Mouse (Mus musculus): ENCODE results near the gene Akr1b8.

DNA sequence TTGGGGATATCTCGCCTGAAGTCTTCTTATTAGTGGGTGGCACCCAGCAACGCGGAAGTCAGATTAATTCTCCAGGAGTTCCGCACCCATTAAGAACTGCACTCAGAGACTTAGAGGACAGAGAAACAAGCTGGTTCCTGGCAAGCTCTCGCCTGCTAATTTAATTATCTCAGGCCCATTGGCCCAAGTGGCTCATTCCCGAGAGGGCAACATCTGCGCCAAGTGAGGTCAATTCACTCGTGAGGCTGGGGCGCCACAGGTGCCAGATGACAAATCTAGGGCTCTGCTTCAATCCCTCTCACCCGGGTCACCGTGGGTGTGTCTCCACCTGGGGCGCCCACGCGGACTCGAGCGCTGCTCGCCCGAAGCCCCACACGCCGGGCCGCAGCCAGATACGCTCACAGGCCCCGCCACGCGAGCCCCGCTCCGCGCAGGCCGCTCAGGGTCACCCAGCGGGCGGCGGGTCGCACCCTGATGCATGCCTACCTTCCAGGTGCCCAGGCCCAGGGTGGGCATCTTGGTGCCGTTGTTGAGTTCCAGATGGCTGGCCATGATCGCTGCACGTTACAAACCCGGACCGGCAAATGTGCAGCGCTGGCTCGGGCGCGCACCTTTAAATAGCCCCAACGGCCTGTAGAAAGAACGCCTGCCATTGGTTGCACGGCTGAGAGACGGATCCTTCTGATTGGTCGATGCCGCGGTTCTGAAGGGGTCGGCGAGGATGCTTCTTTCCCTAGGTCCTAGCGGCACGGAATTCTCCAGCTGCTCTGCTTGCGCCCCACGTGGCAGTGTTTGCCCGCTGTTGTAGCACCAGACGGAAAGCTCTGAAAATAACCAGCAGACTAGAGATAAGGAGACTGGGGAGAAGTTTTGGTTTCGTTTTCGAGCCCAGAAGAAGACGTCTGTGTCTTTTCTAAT, 36.8 kb upstream of the Akr1b8 start, which contains the start of gene Akr1b3:
- no peak for TF ChIP-seq HCFC1 (IDR thresholded peaks at IDR 0.05; ENCODE audit: borderline replicate concordance, insufficient read depth, low read length)
- no peak for TF ChIP-seq MAFK (IDR thresholded peaks at IDR 0.05; ENCODE audit: insufficient read depth, low read depth, low read length)
- TF ChIP-seq ZNF384 (IDR thresholded peaks at IDR 0.05; ENCODE audit: low read depth, low read length): no peak
- no peak for TF ChIP-seq ZC3H11A (IDR thresholded peaks at IDR 0.05; ENCODE audit: borderline replicate concordance, low read depth, low read length)

All from ES-E14 (cell line).